Mouse (Mus musculus) gastrocnemius, postnatal 25 days (tissue): ENCODE results near the gene Hspa14. TPM values are rescaled to one million over a fixed set of nuclear protein-coding genes. Genes with fewer than 3 reads are reported as not detected.

ENCODE experiments used
- total RNA-seq, 2 experiments: library from RNA; stranded (reverse); gene quantifications; 1 replicate in 1 of 2; 2 replicates in 1 of 2; pipeline ENCODE4 v1.2.3; 2021

Gene Hspa14
- total RNA-seq, 2 experiments from 2014 or later: 12.6 to 13.2 TPM

Other genes with a start within 250 kb of the Hspa14 start
- 1 to 10 TPM; 8.1 to 8.5 TPM for gene Nmt2, start 228.6 kb downstream of the Hspa14 start, total RNA-seq
- 1 to 10 TPM; 4.6 to 5.3 TPM for gene Rpp38, start 180.2 kb downstream of the Hspa14 start, total RNA-seq
- under 1 TPM in 1 of 2 experiments, not detected in 1; 0.59 TPM for gene Acbd7, start 176.6 kb downstream of the Hspa14 start, total RNA-seq
- gene Olah, start 115.6 kb downstream of the Hspa14 start, total RNA-seq: not detected
- gene Meig1, start 90.2 kb downstream of the Hspa14 start, total RNA-seq: not detected
- 1 to 10 TPM; 1.8 to 3.0 TPM for gene Dclre1c, start 88.7 kb downstream of the Hspa14 start, total RNA-seq
- gene Suv39h2, start 37.8 kb downstream of the Hspa14 start, total RNA-seq: under 1 TPM; 0.72 to 0.84 TPM
- under 1 TPM; 0.75 to 0.97 TPM for gene Gm45902, start within 50 bp of the Hspa14 start, total RNA-seq
- gene Cdnf, start 216 bp upstream of the Hspa14 start, total RNA-seq: 10 to 100 TPM; 32.7 to 39.1 TPM
- 1 to 10 TPM; 2.2 to 2.7 TPM for gene Fam107b, start 57.7 kb upstream of the Hspa14 start, total RNA-seq